Mouse (Mus musculus) embryonic facial prominence, embryonic 11.5 days (tissue): ENCODE data around the gene Cbs. TPM values are rescaled to one million over a fixed set of nuclear protein-coding genes. Genes with fewer than 3 reads are reported as not detected.

Source experiments
- ATAC-seq: fragments of 200-750 bp; cut with Nextera tagmentation; replicated peaks from 2 replicates; pipeline ENCODE4 v1.8.0; 2017; ENCODE audit warnings: low read depth; ENCODE audit not compliant: insufficient number of reproducible peaks, low FRiP score, low TSS enrichment
- DNase-seq: peaks from one replicate; pipeline ENCODE4 v3.0.0-alpha.2; 2015; ENCODE audit warnings: low spot score
- H3K27ac ChIP-seq: fragments of 300-500 bp; sonication (generic); replicated peaks from 2 replicates; pipeline ENCODE4 v1.5.1; 2014; ENCODE audit warnings: mild to moderate bottlenecking, low read depth, low read length, control low read depth
- H3K27me3 ChIP-seq: fragments of 300-500 bp; sonication (generic); 2 replicates; pipeline ENCODE4 v1.6.1; 2014; ENCODE audit warnings: mild to moderate bottlenecking, low read length, moderate library complexity, mixed read lengths; ENCODE audit not compliant: control insufficient read depth, insufficient read depth
- H3K36me3 ChIP-seq: fragments of 300-500 bp; sonication (generic); replicated peaks from 2 replicates; pipeline ENCODE4 v1.6.1; 2014; ENCODE audit warnings: low read depth, mild to moderate bottlenecking, low read length, moderate library complexity, mixed read lengths; ENCODE audit not compliant: control insufficient read depth, insufficient read depth
- H3K4me1 ChIP-seq: fragments of 300-500 bp; sonication (generic); 2 replicates; pipeline ENCODE4 v1.6.1; 2014; ENCODE audit warnings: low read length, mixed read lengths; ENCODE audit not compliant: control insufficient read depth, insufficient read depth
- H3K4me2 ChIP-seq: fragments of 300-500 bp; sonication (generic); 2 replicates; pipeline ENCODE4 v1.6.1; 2014; ENCODE audit warnings: low read depth, mild to moderate bottlenecking, control low read depth, low read length, moderate library complexity
- H3K4me3 ChIP-seq: fragments of 300-500 bp; sonication (generic); 2 replicates; pipeline ENCODE4 v1.5.1; 2014; ENCODE audit warnings: low read depth, low read length, control low read depth
- H3K9ac ChIP-seq: fragments of 300-500 bp; sonication (generic); replicated peaks from 2 replicates; pipeline ENCODE4 v1.6.1; 2014; ENCODE audit warnings: mild to moderate bottlenecking, control low read depth, low read length
- H3K9me3 ChIP-seq: fragments of 300-500 bp; sonication (generic); replicated peaks from 2 replicates; pipeline ENCODE4 v1.6.1; 2016; ENCODE audit warnings: mild to moderate bottlenecking, low read length, inconsistent platforms, mixed read lengths; ENCODE audit not compliant: control insufficient read depth
- WGBS: fragments of 180-500 bp; shearing (Covaris S2); extraction: QIAGEN DNeasy Blood & Tissue Kit; methylation state at CpG from one replicate; pipeline ENCODE4 v1.1.7; 2014; 5-methylcytosine and 5-hydroxymethylcytosine counted together
- polyA plus RNA-seq: library from polyadenylated mRNA; unstranded; fragments of >200 nt; fragmentation: Nextera tagmentation; extraction: Ambion mirVana; gene quantifications from 2 replicates; pipeline ENCODE4 v1.2.1, GENCODE M21; 2014

Cbs gene
- polyA plus RNA-seq, 1 experiment from 2014 or later = 2.5 TPM

DNA sequence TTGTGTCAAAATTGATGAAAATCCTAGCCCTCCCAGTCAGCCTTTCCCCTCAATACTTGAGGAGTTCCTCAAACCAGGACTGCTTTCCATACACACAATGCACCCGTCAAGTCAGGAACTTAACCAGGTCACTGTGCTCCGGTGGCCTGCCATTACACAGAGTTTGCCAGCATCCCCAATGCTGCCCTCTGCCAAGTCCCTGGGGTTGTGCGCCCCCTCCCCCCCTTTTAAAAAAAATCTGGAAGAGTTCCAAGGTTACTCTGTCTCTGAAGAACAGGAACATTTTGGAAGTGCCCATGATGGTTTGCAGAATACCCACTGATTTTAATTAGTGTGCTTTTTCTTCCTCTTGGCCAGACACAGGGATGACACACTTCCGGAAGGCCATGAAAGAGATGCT lies 2.6 kb upstream of the Cbs start:
- Histone ChIP-seq H3K4me3 (no peak overlapping the region), H3K36me3 (no peaks in the 10 kb centered on the region), H3K4me1 (no peaks in the 10 kb centered on the region; the same call in 1 of the 2 replicates), H3K4me2 (no peak overlapping the region), H3K9me3 (no peaks in the 10 kb centered on the region), H3K9ac (no peak overlapping the region), H3K27ac (no peak overlapping the region), H3K27me3 (peaks cover 18% of the 10 kb centered on the region)
- ATAC-seq = no peak
- no peak for DNase-seq
- 75% methylated on average over 4 of the region's 4 CpGs for WGBS

DNA sequence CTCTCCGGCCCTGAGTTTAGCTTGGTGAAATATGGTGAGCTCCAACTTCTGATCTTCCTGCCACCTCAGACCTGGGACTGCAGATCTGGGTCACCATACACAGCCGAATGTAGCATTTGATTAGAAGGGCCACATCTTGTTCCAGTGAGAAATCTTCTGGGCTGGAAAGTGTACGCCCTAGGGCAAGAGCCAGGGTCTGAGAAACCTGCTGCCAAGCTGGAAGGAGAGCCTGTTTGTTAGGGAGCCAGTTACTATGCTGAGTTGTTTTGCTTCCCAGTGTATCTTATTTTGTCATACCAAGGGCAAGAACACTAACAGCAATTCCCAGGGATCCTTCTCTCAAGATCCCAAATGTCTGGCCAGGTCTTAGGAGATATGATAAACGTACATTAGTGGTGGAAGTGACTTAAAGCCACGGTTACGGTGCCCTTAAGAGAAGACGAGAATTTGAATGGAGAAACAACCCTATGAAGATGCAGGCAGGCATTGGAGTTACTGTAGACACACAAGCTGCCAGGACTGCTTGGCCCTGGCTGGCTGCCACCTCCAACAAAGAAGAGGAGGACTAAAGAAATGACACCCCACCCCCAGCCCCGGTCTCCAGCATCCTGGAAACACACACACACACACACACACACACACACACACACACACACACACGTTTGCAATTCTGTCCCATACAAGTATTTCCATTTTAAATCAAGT lies 980 bp upstream of the Cbs start:
- no peak for ATAC-seq
- H3K4me3 ChIP-seq = no peak overlapping the region
- 0 out of 2 replicates have a peak overlapping the region, but pooled peaks have one; percentile 97 for H3K4me2 ChIP-seq

DNA sequence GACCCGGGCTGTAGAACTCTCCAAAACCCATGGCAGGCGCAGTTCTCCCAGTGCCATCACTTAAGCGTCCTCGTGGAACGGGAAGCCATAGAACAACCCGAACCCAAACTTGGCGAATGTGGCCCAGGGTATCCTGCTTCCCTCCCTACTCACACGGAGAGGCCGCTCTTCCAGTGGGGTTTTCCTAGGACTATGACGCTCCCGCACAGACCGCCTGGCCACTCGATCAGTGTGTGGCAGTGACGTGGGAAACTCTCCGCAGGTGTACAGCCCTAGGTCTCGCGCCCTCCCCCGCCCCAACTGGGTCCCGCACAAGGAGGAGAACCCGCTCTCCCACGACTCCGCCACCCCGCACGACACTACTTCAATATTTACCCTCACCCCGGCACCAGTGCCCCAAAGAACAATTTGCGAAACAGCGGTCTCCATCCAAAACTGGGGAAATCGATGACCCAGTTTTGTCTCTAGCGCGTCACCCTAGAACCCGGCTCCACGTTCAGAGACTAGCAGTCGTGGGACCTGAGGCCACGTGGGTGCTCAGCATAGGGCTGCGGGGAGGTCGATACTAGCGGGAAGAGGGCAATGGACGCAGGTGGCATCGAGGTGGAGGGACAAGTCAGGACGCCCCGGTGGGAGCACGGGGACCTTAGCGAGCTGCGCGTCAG lies 629 bp downstream of the Cbs start:
- DNase-seq = no peak
- H3K27me3 ChIP-seq = peaks cover 18% of the 10 kb centered on the region
- no peaks in the 10 kb centered on the region for H3K9me3 ChIP-seq
- peak overlapping the region; percentile 97 for H3K4me2 ChIP-seq
- H3K27ac ChIP-seq = no peak overlapping the region
- no peaks in the 10 kb centered on the region for H3K36me3 ChIP-seq
- H3K4me3 ChIP-seq = peak overlapping the region; percentile 49
- no peaks in the 10 kb centered on the region; the same call in 1 of the 2 replicates for H3K4me1 ChIP-seq
- peak; percentile 25; the same call in 1 of the 2 replicates for ATAC-seq
- WGBS = 5% methylated on average over 44 of the region's 45 CpGs
- H3K9ac ChIP-seq = peak overlapping the region; percentile 60

More for the DNA sequence above, 980 bp upstream of the Cbs start:
- H3K36me3 ChIP-seq = no peaks in the 10 kb centered on the region
- H3K27me3 ChIP-seq = peaks cover 18% of the 10 kb centered on the region
- no peaks in the 10 kb centered on the region; the same call in 1 of the 2 replicates for H3K4me1 ChIP-seq
- H3K9ac ChIP-seq = no peak overlapping the region; the same call in 1 of the 2 replicates
- no peak overlapping the region for H3K27ac ChIP-seq
- 67% methylated on average over 9 of the region's 9 CpGs for WGBS
- no peak for DNase-seq
- no peaks in the 10 kb centered on the region for H3K9me3 ChIP-seq

DNA sequence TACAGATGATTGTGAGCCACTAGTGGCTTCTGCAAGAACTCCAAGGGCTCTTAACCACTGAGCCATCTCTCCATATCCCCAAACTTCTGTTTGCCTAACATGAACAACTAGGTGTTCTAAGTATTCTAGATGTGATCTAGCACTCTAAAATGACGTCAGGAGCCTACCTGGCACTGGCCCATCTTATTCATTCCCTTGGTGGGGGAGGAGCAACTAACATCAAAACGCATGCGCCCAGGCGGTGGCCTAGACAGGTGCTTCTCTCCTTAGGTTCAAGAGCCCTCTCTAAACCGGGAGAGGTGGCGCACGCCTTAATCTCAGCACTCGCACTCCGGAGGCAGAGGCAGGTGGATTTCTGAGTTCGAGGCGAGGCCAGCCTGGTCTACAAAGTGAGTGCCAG lies 1.3 kb downstream of the Cbs start:
- Histone ChIP-seq H3K36me3 (no peaks in the 10 kb centered on the region), H3K9me3 (no peaks in the 10 kb centered on the region), H3K27ac (no peak overlapping the region), H3K4me3 (no peak overlapping the region), H3K27me3 (peaks cover 18% of the 10 kb centered on the region), H3K9ac (no peak overlapping the region), H3K4me2 (no peak overlapping the region), H3K4me1 (no peaks in the 10 kb centered on the region; the same call in 1 of the 2 replicates)
- 55% methylated on average over 11 of the region's 11 CpGs for WGBS
- ATAC-seq = no peak
- DNase-seq = no peak

DNA sequence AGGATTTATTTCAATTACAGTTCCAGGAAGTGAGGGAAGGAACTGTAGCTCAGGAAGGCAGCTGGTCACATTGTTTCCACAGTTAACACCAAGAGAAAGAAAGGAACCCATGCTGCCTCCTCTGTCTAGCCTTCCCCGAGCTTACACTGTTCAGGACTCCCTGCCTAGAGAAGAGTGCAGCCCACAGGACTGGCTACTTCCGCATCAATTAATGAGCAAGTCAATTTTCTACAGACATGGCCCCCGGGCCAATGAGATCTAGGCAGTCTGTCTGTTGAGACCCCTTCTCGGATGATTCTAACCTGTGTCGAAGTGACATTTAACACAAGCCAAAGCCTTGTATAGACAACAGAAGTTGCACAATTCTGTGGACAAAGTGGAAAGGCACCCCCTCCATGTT lies 2.1 kb downstream of the Cbs start:
- peaks cover 18% of the 10 kb centered on the region for H3K27me3 ChIP-seq
- H3K4me3 ChIP-seq = no peak overlapping the region
- no peaks in the 10 kb centered on the region; the same call in 1 of the 2 replicates for H3K4me1 ChIP-seq
- H3K9ac ChIP-seq = no peak overlapping the region
- no peaks in the 10 kb centered on the region for H3K9me3 ChIP-seq
- no peak overlapping the region for H3K27ac ChIP-seq
- no peak for ATAC-seq
- DNase-seq = no peak
- H3K36me3 ChIP-seq = no peaks in the 10 kb centered on the region
- 77% methylated on average over 5 of the region's 5 CpGs for WGBS
- H3K4me2 ChIP-seq = no peak overlapping the region

DNA sequence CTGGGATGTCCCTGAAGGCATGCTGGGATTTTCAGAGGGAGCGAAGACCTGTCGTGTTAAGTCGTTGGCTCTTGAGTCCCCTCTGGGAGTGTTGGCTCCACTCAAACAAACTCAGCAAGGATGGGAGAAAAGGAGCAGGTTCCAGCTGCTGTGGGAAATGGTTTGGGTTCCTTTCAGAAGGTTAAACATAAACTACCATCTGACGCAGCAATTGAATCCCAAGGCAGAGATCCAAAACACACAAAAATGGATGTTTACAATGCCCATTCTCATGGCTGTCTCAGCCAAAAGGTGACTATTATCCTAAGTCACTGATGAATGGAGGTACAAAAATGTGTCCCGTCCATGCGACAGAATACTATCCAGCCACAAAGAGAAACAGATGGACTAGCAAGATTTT lies 4.0 kb downstream of the Cbs start:
- Histone ChIP-seq H3K27me3 (peaks cover 18% of the 10 kb centered on the region), H3K9ac (no peak overlapping the region), H3K9me3 (no peaks in the 10 kb centered on the region), H3K36me3 (no peaks in the 10 kb centered on the region), H3K4me2 (no peak overlapping the region), H3K4me3 (no peak overlapping the region), H3K27ac (no peak overlapping the region), H3K4me1 (no peaks in the 10 kb centered on the region; the same call in 1 of the 2 replicates)
- ATAC-seq (no peak), DNase-seq (no peak)
- WGBS = 80% methylated on average over 6 of the region's 6 CpGs

DNA sequence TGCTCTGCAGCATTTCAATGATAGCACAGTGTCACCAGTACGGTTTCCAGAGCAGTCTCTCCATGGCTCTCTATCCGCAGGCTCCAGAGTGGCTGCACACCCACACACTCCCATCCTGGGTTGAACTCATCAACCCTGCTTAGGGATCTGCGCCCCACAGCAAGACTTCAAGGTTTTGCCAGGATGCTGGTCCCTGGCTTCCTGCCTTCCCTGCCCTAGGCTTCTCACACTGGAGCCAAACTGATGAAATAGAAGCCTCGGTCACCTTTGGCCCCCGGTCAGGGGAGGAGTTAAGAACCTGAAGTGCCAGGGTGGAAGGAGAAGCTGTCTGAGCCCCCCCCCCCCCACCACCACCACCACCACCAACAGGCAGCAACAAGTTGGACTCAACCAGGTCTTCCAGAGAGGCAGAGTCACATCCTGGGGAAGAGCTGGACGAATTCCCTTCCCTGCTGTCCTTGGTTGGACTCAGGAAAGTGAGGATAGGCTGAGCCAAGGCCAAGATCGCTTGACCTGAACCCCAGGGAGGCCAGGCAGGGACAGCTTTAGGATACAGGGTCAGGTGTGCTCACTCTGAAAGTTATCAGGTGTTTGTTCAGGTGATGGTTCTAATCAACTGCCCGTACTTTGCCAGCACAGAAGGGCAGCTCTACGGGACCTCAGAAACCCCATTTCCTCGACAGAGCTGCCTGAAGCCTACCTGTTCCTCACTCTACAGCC lies 5.8 kb downstream of the Cbs start:
- Histone ChIP-seq H3K27me3 (peaks cover 8% of the 10 kb centered on the region), H3K36me3 (no peaks in the 10 kb centered on the region), H3K27ac (no peak overlapping the region), H3K4me1 (no peaks in the 10 kb centered on the region), H3K4me2 (no peak overlapping the region), H3K9me3 (no peaks in the 10 kb centered on the region), H3K9ac (no peak overlapping the region), H3K4me3 (no peak overlapping the region)
- no peak for DNase-seq
- ATAC-seq = no peak
- 79% methylated on average over 10 of the region's 10 CpGs for WGBS

DNA sequence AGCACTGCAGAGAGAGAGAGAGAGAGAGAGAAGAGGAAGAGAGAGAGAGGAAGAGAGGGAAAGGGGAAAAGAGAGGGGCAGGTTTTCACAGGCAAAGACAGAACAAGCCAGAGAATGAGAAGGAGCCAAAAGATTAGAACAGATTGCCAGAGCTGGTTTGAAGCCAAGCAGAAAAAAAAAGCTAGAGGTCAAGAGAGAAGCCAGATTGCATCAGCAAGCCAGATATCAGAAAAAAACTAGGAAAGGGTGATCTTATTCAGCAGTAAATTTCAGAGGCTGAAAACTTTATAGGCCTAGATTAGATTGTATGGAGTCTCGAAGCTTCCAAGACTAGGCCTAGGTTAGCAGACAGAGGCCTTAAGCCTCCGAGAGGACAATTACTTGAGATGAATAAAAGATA lies 9.1 kb downstream of the Cbs start:
- Histone ChIP-seq H3K27me3 (no peaks in the 10 kb centered on the region), H3K4me1 (no peaks in the 10 kb centered on the region), H3K9me3 (no peaks in the 10 kb centered on the region), H3K4me2 (no peak overlapping the region), H3K36me3 (no peaks in the 10 kb centered on the region), H3K27ac (no peak overlapping the region), H3K9ac (no peak overlapping the region), H3K4me3 (no peak overlapping the region)
- ATAC-seq (no peak), DNase-seq (no peak)
- WGBS = 98% methylated on average over 2 of the region's 2 CpGs
